Mouse (Mus musculus) bone marrow macrophage, adult 2 months (primary cell): ENCODE measurements around the gene Rcsd1.

Experiments used
- CTCF ChIP-seq: IDR thresholded peaks from 2 replicates; pipeline ENCODE4 v1.5.1; 2012; ENCODE audit warnings: low read depth, mild to moderate bottlenecking, low read length, moderate library complexity
- POLR2A ChIP-seq: IDR thresholded peaks from 2 replicates; pipeline ENCODE4 v1.6.1; 2012; ENCODE audit warnings: mild to moderate bottlenecking, low read depth, low read length, borderline replicate concordance

DNA sequence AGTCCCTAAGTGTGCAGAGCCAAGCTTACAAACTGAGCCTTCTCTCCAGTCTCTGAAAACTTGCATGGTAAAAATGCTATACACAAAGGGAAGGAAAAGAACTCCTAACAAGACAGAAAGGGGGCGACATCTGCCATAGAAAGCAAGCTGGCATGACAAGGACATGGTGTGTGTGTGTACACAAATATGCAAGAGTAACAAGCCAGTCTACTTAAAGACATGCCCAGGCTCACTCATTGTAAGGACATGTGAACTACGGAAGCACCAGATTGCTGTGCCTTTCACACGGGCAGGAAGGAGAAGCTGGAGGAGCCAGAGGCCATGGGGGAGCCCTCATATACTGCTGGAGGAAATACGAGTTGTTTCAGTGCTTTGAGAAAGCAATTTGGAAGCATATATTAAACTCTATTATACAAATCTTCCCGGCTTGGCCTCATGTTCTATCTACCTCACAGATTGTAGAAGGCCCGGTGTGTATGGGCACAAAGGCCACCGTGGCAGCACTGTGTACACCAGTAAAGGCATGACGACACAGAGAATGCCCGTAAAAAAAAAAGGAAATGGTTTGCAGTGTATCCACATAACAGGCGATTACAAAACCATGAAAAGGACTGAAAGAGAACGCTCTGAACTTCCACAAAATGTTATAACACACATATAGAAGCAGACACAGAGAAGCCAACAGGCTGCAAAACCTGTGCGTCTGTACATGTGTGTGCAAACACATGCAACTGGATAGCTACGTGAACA is 28.3 kb downstream of the Rcsd1 start:
- TF ChIP-seq CTCF (no peak), POLR2A (no peak)
